17 mouse cellular contexts compared by ENCODE assay signal in the genomic region with DNA sequence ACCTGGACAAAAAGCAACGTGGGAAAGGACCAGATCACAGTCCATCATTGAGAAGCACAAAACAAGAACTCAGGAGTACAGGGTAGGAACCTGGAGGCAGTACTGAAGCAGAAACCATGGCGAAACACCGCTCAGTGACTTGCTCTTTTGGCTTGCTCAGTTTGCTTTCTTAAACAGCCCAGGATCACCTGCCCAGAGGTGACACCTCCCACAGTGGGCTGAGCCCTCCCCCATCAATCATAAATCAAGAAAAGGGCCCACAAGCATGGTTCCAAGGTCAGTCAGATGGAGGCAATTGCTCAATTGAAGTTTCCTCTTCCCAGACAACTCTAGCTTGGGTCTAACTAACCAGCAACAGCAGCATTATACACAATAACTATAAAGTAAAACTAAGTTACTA.
"Had no signal": no experiment of that assay in that cellular context is flagged by ENCODE, and none has a peak within 500 bp of the region (broad histone marks: within the 10 kb centered on the region; RNA-seq: fewer than 3 reads in every experiment).

No protein-coding gene starts in this region.

- ATAC-seq: lung, postnatal 0 days; midbrain, embryonic 13.5 days; midbrain, embryonic 15.5 days had no signal

- H3K36me3 ChIP-seq: lung, embryonic 15.5 days; midbrain, embryonic 15.5 days; neural tube, embryonic 12.5 days had no signal

- H3K9me3 ChIP-seq: lung, embryonic 15.5 days; megakaryocyte, embryonic 14.5 days; midbrain, embryonic 13.5 days; midbrain, embryonic 15.5 days; neural tube, embryonic 12.5 days had no signal

- H3K4me1 ChIP-seq: lung, embryonic 15.5 days; midbrain, embryonic 13.5 days; midbrain, embryonic 15.5 days; neural tube, embryonic 12.5 days had no signal

- H3K27ac ChIP-seq: lung, embryonic 15.5 days; macrophage; midbrain, embryonic 13.5 days; midbrain, embryonic 15.5 days; neural tube, embryonic 12.5 days had no signal

- H3K9ac ChIP-seq: lung, embryonic 15.5 days; midbrain, embryonic 13.5 days; midbrain, embryonic 15.5 days; neural tube, embryonic 12.5 days had no signal

- H3K4me3 ChIP-seq: lung, embryonic 15.5 days; megakaryocyte, embryonic 14.5 days; midbrain, embryonic 13.5 days; midbrain, embryonic 15.5 days; neural tube, embryonic 12.5 days had no signal

- H3K27me3 ChIP-seq: lung, embryonic 15.5 days; midbrain, embryonic 13.5 days; midbrain, embryonic 15.5 days; neural tube, embryonic 12.5 days had no signal

- H3K4me2 ChIP-seq: lung, embryonic 15.5 days; midbrain, embryonic 11.5 days; midbrain, embryonic 13.5 days; midbrain, embryonic 15.5 days; neural tube, embryonic 12.5 days had no signal

- DNase-seq: lung, adult 2 months; lung, postnatal 14 days; lung, postnatal 36 days; right cerebral cortex, postnatal 25 days; right cerebral cortex, postnatal 4 days; spleen, adult 18-20 months; thymus, adult 18-20 months; thymus, postnatal 14 days; thymus, postnatal 36 days had no signal
